Mouse (Mus musculus) mature B cell (primary cell): ENCODE results near the gene Rbm6.

Experiments
- in situ Hi-C: fragments of 300-500 bp; cut with MboI; formaldehyde crosslinking; loops from 2 replicates; pipeline ENCODE4 v1.14.3; 2019

Rbm6 gene

DNA sequence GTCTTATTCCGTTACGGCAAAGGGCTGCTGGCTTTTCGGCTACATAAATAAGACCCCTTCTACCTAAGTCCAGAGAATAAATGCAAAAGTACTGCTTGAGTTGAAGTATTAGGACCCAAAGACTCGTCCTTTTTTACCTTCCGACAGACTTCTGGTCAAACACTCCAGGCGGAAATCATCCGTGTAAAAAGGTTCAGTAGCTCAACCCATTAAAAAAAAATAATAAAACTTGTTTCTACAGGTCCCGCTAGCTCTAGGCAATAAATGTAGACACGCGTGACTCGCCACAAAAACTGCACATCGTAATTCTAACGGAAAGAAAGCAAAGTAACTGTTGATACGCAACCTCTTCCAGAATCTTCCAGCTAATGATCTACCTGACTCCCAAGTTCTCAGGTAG lies at the start of gene Rbm6:
Rbm6 (minus strand) TSS at position 101 of the 400 bp plus-strand sequence.
- in situ Hi-C loops: no loop called here

DNA sequence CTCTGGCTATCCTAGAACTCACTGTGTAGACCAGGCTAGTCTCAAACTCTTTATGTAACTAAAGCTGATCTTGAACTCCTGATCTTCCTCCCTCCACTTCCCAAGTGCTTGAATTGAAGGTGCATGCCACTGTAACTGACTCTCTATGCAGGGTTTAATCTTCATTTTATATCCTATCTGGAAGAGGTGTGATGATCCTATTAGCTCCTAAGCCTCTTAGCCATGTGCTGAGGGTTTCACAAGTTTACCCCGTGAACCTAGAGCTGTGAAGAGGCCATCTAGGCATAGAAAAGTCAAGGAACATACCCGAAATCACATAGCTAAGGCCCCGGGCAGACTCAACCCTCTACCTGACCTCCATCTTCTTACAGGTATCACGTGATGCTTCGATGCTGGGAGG lies 46.4 kb upstream of the Rbm6 start:
- in situ Hi-C loops: no loop called here

DNA sequence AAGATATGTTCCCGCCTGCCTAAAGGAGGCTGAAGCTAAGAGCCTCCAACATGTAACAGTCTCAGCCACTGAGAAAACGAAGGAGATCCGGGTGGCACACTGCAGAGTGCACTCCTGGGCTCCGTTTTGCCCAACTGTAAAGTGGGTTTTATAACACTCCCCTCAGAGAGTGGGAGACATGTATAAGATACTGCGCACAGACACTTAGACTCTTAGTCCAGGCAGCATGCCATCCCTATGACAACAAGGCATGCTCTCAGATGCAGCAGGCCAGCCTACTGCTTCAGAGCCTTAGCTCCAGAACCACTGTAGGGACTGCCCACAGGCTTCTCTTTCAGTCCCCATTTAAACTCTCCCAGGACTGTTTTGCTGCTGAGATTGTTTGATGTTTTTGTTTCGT lies 45.8 kb upstream of the Rbm6 start:
- in situ Hi-C loops: no loop called here

GRCm38 (mm10) chr9:107917895-107918608 lies 45.0 kb upstream of the Rbm6 start:
- in situ Hi-C loops: no loop called here

- in situ Hi-C loops: no loop called here
Measured at GRCm38 (mm10) chr9:107914764-107915420, 41.9 kb upstream of the Rbm6 start.

GRCm38 (mm10) chr9:107910025-107910769 lies 37.2 kb upstream of the Rbm6 start:
- in situ Hi-C loops: no loop called here

GRCm38 (mm10) chr9:107908410-107909158 lies 35.5 kb upstream of the Rbm6 start:
- in situ Hi-C loops: no loop called here

DNA sequence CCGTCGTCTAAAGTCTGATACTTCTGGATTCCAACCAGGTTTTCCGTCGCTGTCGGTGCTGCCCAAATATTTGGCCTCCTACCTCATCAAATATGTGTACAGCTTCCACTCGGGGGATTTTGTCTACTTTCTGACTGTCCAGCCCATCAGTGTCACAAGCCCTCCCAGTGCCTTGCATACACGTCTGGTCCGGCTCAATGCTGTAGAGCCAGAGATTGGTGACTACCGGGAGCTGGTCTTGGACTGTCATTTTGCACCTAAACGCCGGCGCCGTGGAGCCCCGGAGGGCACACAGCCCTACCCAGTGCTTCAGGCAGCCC lies 34.7 kb upstream of the Rbm6 start:
- in situ Hi-C loops: no loop called here

DNA sequence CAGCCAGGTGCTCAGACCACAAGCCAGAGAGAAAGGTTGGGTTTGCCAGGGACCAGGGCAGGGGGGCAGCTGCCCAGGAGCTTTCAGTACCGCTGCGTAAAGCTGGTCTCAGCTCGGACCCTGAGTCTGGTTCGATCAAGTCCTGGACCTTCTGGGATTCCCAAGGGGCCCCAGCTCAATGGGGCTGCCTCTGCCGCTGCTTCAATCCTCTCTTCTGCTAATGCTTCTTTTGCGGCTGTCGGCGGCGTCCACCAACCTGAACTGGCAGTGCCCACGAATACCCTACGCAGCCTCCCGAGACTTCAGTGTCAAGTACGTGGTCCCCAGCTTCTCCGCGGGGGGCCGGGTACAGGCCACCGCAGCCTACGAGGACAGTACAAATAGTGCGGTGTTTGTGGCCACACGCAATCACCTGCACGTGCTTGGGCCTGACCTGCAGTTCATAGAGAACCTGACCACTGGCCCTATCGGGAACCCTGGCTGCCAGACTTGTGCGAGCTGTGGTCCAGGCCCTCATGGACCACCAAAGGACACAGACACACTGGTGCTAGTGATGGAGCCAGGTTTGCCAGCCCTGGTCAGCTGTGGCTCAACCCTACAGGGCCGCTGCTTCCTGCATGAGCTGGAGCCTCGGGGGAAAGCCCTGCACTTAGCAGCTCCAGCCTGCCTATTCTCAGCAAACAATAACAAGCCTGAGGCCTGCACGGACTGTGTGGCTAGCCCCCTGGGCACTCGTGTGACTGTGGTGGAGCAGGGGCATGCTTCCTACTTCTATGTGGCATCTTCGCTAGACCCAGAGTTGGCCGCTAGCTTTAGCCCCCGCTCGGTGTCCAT lies 34.1 kb upstream of the Rbm6 start:
- in situ Hi-C loops: no loop called here

- in situ Hi-C loops: no loop called here
Measured at GRCm38 (mm10) chr9:107906252-107906966, 33.4 kb upstream of the Rbm6 start, which contains the start of gene Mst1r. Mst1r (plus strand) TSS chr9:107906873.

- in situ Hi-C loops: no loop called here
Measured at GRCm38 (mm10) chr9:107904726-107905125, 31.7 kb upstream of the Rbm6 start.

GRCm38 (mm10) chr9:107901627-107901914 lies 28.5 kb upstream of the Rbm6 start:
- in situ Hi-C loops: no loop called here

DNA sequence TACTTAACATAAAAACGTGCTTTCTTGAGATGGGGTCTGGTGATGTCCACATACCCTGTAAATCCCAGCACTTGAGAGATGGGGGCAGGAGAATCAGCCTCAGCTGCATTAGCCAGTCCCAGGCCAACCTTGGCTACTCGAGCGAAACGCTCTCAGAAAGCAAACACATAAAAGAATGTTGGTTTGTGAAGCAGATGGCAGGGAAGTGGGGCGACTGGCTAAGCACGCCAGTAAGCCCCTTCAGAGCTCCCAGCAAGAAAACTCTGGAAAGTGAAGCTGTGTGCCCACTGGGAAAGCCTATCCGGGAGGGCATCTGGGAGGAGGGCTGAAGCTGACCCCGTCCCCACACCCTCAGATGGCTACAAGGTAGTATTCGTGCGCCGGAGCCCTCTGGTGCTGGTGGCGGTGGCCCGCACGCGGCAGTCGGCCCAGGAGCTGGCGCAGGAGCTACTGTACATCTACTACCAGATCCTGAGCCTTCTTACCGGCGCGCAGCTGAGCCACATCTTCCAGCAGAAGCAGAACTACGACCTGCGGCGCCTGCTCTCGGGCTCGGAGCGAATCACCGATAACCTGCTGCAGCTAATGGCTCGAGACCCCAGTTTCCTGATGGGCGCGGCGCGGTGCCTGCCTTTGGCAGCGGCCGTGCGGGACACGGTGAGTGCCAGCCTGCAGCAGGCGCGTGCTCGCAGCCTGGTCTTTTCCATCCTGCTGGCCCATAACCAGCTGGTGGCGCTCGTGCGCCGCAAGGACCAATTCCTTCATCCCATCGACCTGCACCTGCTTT lies 28.0 kb upstream of the Rbm6 start:
- in situ Hi-C loops: no loop called here

DNA sequence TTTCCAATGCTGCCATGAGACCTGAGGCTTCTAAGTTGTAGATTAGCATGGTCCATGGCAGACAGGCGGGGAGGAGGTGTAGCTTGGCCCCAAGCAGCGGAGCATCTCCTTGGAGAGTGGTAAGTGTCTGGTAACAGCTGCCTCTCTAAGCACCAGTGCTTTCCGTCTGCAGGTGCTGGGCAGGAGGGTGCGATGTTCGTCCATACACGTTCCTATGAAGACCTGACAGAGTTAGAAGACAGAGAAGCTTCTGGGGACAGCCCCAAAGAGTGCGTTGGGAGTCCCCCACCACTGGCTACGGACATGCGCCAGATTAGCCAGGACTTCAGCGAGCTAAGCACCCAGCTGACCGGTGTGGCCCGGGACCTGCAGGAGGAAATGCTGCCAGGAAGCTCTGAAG lies 26.8 kb upstream of the Rbm6 start:
- in situ Hi-C loops: no loop called here

DNA sequence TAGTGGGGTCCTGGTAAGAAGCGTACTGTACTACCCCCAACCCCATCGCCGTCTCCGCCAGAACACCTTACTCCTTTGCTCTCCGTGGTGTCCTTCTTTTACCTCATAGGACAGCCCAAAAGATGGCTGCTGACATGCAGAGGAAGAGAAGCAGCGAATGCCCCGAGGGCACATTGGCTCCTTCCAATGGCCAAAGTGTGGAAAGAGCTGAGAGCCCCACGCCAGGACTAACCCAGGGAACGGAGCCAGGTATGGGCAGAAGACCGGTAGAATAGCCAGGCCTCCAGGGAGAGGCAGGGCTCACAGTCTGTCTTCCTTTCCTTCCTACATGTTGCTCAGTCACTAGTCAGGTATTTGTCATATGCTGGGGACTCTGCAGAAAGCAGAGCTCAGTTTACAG lies 25.5 kb upstream of the Rbm6 start:
- in situ Hi-C loops: no loop called here

- in situ Hi-C loops: no loop called here
Measured at GRCm38 (mm10) chr9:107891023-107891422, 18.0 kb upstream of the Rbm6 start.

GRCm38 (mm10) chr9:107890260-107890659 lies 17.2 kb upstream of the Rbm6 start:
- in situ Hi-C loops: no loop called here

GRCm38 (mm10) chr9:107888267-107888850 lies 15.3 kb upstream of the Rbm6 start:
- in situ Hi-C loops: no loop called here

GRCm38 (mm10) chr9:107887804-107888266 lies 14.8 kb upstream of the Rbm6 start, which contains the start of gene Mon1a:
Mon1a (plus strand) TSS chr9:107888151.
- in situ Hi-C loops: no loop called here

- in situ Hi-C loops: no loop called here
Measured at GRCm38 (mm10) chr9:107880411-107880810, 7.4 kb upstream of the Rbm6 start.
